Mouse (Mus musculus) megakaryocyte progenitor cell, adult 5-6 weeks (primary cell): ENCODE measurements around the gene Gstp1. TPM values are rescaled to one million over a fixed set of nuclear protein-coding genes. Genes with fewer than 3 reads are reported as not detected.

ENCODE experiments used
- total RNA-seq, 2 experiments: library from RNA; stranded (forward) in 1 of 2; stranded (reverse) in 1 of 2; fragments of 157-497, 149-512 nt in 1 of 2; fragments of 200-1000 nt in 1 of 2; gene quantifications; 2 replicates each; pipeline versions ENCODE4 v1.2.3 to v1.2.4; 2015 to 2017

Gene Gstp1
- total RNA-seq, 2 experiments from 2014 or later: 79.8 to 361 TPM

Other genes with a start within 250 kb of the Gstp1 start
Only the 30 nearest of the 33 such genes appear.
- gene Chka, start 186.2 kb downstream of the Gstp1 start, total RNA-seq (2015): 39.7 and 43.8 TPM in 2 replicates
- 38.2 and 39.8 TPM in 2 replicates for gene Chka, start 186.2 kb downstream of the Gstp1 start, total RNA-seq (2017)
- 122 and 178 TPM in 2 replicates for gene Tcirg1, start 130.9 kb downstream of the Gstp1 start, total RNA-seq (2015)
- 208 and 211 TPM in 2 replicates for gene Tcirg1, start 130.9 kb downstream of the Gstp1 start, total RNA-seq (2017)
- gene Ndufs8, start 125.2 kb downstream of the Gstp1 start, total RNA-seq (2015): 239 and 257 TPM in 2 replicates
- 65.6 and 86.1 TPM in 2 replicates for gene Ndufs8, start 125.2 kb downstream of the Gstp1 start, total RNA-seq (2017)
- gene Aldh3b1, start 108.2 kb downstream of the Gstp1 start, total RNA-seq (2015): 5.0 and 6.9 TPM in 2 replicates
- gene Aldh3b1, start 108.2 kb downstream of the Gstp1 start, total RNA-seq (2017): 10.5 and 12.6 TPM in 2 replicates
- gene Unc93b1, start 102.8 kb downstream of the Gstp1 start, total RNA-seq (2015): 95.9 and 111 TPM in 2 replicates
- gene Unc93b1, start 102.8 kb downstream of the Gstp1 start, total RNA-seq (2017): 175 and 202 TPM in 2 replicates
- gene Aldh3b3, start 79.3 kb downstream of the Gstp1 start, total RNA-seq (2015): 0.32 and 0.71 TPM in 2 replicates
- 0.04 and 0.27 TPM in 2 replicates for gene Aldh3b3, start 79.3 kb downstream of the Gstp1 start, total RNA-seq (2017)
- gene Aldh3b2, start 65.7 kb downstream of the Gstp1 start, total RNA-seq (2015): not detected in 2 replicates
- gene Aldh3b2, start 65.7 kb downstream of the Gstp1 start, total RNA-seq (2017): 0.25 TPM in 1 of 2 replicates, not detected in the other
- 3.4 and 3.9 TPM in 2 replicates for gene Acy3, start 51.4 kb downstream of the Gstp1 start, total RNA-seq (2015)
- gene Acy3, start 51.4 kb downstream of the Gstp1 start, total RNA-seq (2017): 1.2 and 1.6 TPM in 2 replicates
- not detected in 2 replicates for gene Tbx10, start 45.2 kb downstream of the Gstp1 start, total RNA-seq (2015)
- gene Tbx10, start 45.2 kb downstream of the Gstp1 start, total RNA-seq (2017): not detected in 2 replicates
- gene Nudt8, start 37.4 kb downstream of the Gstp1 start, total RNA-seq (2015): 15.1 and 16.2 TPM in 2 replicates
- 10.4 and 14.4 TPM in 2 replicates for gene Nudt8, start 37.4 kb downstream of the Gstp1 start, total RNA-seq (2017)
- gene Gm49405, start 37.4 kb downstream of the Gstp1 start, total RNA-seq (2015): 0.57 and 1.5 TPM in 2 replicates
- 1.5 and 1.9 TPM in 2 replicates for gene Gm49405, start 37.4 kb downstream of the Gstp1 start, total RNA-seq (2017)
- 1.6 and 2.9 TPM in 2 replicates for gene Doc2g, start 34.7 kb downstream of the Gstp1 start, total RNA-seq (2015)
- 1.3 and 2.9 TPM in 2 replicates for gene Doc2g, start 34.7 kb downstream of the Gstp1 start, total RNA-seq (2017)
- gene Ndufv1, start 25.2 kb downstream of the Gstp1 start, total RNA-seq (2015): 123 and 135 TPM in 2 replicates
- 223 and 254 TPM in 2 replicates for gene Ndufv1, start 25.2 kb downstream of the Gstp1 start, total RNA-seq (2017)
- not detected in 2 replicates for gene Gstp2, start 8.0 kb upstream of the Gstp1 start, total RNA-seq (2015)
- gene Gstp2, start 8.0 kb upstream of the Gstp1 start, total RNA-seq (2017): not detected in 2 replicates
- 1.4 and 7.5 TPM in 2 replicates for gene Gstp3, start 21.6 kb upstream of the Gstp1 start, total RNA-seq (2015)
- gene Gstp3, start 21.6 kb upstream of the Gstp1 start, total RNA-seq (2017): 2.2 TPM in 2 replicates
- gene Cabp2, start 43.6 kb upstream of the Gstp1 start, total RNA-seq (2015): not detected in 2 replicates
- gene Cabp2, start 43.6 kb upstream of the Gstp1 start, total RNA-seq (2017): not detected in 2 replicates
- gene Cdk2ap2, start 59.2 kb upstream of the Gstp1 start, total RNA-seq (2015): 112 and 126 TPM in 2 replicates
- gene Cdk2ap2, start 59.2 kb upstream of the Gstp1 start, total RNA-seq (2017): 24.2 and 44.8 TPM in 2 replicates
- gene Pitpnm1, start 62.0 kb upstream of the Gstp1 start, total RNA-seq (2015): 7.8 and 11.2 TPM in 2 replicates
- 6.8 and 17.2 TPM in 2 replicates for gene Pitpnm1, start 62.0 kb upstream of the Gstp1 start, total RNA-seq (2017)
- 61.9 and 66.4 TPM in 2 replicates for gene Aip, start 87.9 kb upstream of the Gstp1 start, total RNA-seq (2015)
- 24.4 and 31.1 TPM in 2 replicates for gene Aip, start 87.9 kb upstream of the Gstp1 start, total RNA-seq (2017)
- not detected in 2 replicates for gene Gpr152, start 101.8 kb upstream of the Gstp1 start, total RNA-seq (2015)
- gene Gpr152, start 101.8 kb upstream of the Gstp1 start, total RNA-seq (2017): 0.10 TPM in 1 of 2 replicates, not detected in the other
- gene Cabp4, start 106.0 kb upstream of the Gstp1 start, total RNA-seq (2015): not detected in 2 replicates
- not detected in 2 replicates for gene Cabp4, start 106.0 kb upstream of the Gstp1 start, total RNA-seq (2017)
- 138 and 142 TPM in 2 replicates for gene Coro1b, start 110.6 kb upstream of the Gstp1 start, total RNA-seq (2015)
- gene Coro1b, start 110.6 kb upstream of the Gstp1 start, total RNA-seq (2017): 66.4 and 83.5 TPM in 2 replicates
- 96.4 and 114 TPM in 2 replicates for gene Ptprcap, start 115.6 kb upstream of the Gstp1 start, total RNA-seq (2015)
- gene Ptprcap, start 115.6 kb upstream of the Gstp1 start, total RNA-seq (2017): 79.5 and 83.5 TPM in 2 replicates
- gene Rps6kb2, start 125.4 kb upstream of the Gstp1 start, total RNA-seq (2015): 21.6 and 22.1 TPM in 2 replicates
- gene Rps6kb2, start 125.4 kb upstream of the Gstp1 start, total RNA-seq (2017): 23.1 and 30.2 TPM in 2 replicates
- gene Carns1, start 137.5 kb upstream of the Gstp1 start, total RNA-seq (2015): 2.2 and 2.4 TPM in 2 replicates
- gene Carns1, start 137.5 kb upstream of the Gstp1 start, total RNA-seq (2017): 1.0 and 2.1 TPM in 2 replicates
- 39.3 and 46.6 TPM in 2 replicates for gene Tbc1d10c, start 153.3 kb upstream of the Gstp1 start, total RNA-seq (2015)
- gene Tbc1d10c, start 153.3 kb upstream of the Gstp1 start, total RNA-seq (2017): 15.3 and 17.5 TPM in 2 replicates
- 395 and 413 TPM in 2 replicates for gene Ppp1ca, start 154.1 kb upstream of the Gstp1 start, total RNA-seq (2015)
- 482 and 538 TPM in 2 replicates for gene Ppp1ca, start 154.1 kb upstream of the Gstp1 start, total RNA-seq (2017)
- 28.0 and 31.0 TPM in 2 replicates for gene Rad9a, start 163.7 kb upstream of the Gstp1 start, total RNA-seq (2015)
- 16.1 and 19.7 TPM in 2 replicates for gene Rad9a, start 163.7 kb upstream of the Gstp1 start, total RNA-seq (2017)
- 2.8 and 5.0 TPM in 2 replicates for gene Clcf1, start 176.3 kb upstream of the Gstp1 start, total RNA-seq (2015)
- gene Clcf1, start 176.3 kb upstream of the Gstp1 start, total RNA-seq (2017): 1.3 and 3.0 TPM in 2 replicates
- gene AC109138.7, start 176.4 kb upstream of the Gstp1 start, total RNA-seq (2015): not detected in 2 replicates
- not detected in 2 replicates for gene AC109138.7, start 176.4 kb upstream of the Gstp1 start, total RNA-seq (2017)